Mouse (Mus musculus) megakaryocyte, embryonic 14.5 days (primary cell): ENCODE measurements around the gene Sox5.

Experiments
- FLI1 ChIP-seq: IDR thresholded peaks from 2 replicates; pipeline ENCODE4 v1.6.1; 2012; ENCODE audit warnings: low read length, inconsistent platforms, mixed read lengths
- GATA1 ChIP-seq: IDR thresholded peaks from 3 replicates; pipeline ENCODE4 v1.6.1; 2012; ENCODE audit warnings: mixed read lengths, low read length, inconsistent platforms, borderline replicate concordance

GRCm38 (mm10) chr6:144451631-144452030 is 330.1 kb downstream of the Sox5 start:
- TF ChIP-seq GATA1 (no peak), FLI1 (no peak)
